Mouse (Mus musculus) 416B (cell line): Measurements from ENCODE around the gene Prss40.
A peak's percentile ranks its signal among the peaks of the same experiment; 100 is the strongest.
"Not testable (repeated sequence)": the region's sequence is repeated elsewhere in the genome, so short reads cannot be mapped to it uniquely, and the experiment has no call there.

Experiments used
- DNase-seq: peaks from one replicate; pipeline ENCODE4 v3.0.0; 2011; ENCODE audit warnings: low read depth

Gene Prss40

GRCm38 (mm10) chr1:34535043-34535698, 25.6 kb downstream of the Prss40 start, which contains the start of gene Cfc1:
Gene Cfc1, plus strand, starts transcription at chr1:34535648.
- not testable (repeated sequence) for DNase-seq

DNA sequence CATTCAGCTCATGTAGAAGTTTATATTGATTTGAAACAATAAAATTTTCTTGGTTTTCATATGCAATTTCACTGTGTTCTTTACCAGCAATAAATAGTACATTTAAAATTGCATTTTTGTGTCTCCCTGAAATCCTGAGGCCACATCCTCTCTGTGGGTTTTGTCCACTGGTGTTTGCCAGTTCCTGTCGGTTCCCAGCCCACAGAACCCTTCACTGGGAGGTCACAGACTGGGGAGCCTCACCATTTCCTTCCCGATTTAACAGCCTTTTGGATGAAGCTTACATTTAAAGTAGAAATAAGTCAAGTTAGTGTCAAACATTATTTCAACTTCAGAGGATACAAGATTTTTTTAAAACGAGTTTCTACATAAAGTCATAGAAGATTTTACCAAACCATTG, 26.2 kb downstream of the Prss40 start:
- not testable (repeated sequence) for DNase-seq

GRCm38 (mm10) chr1:34523647-34524046, 37.1 kb downstream of the Prss40 start:
- DNase-seq = no peak

GRCm38 (mm10) chr1:34522850-34523244, 37.9 kb downstream of the Prss40 start:
- DNase-seq = no peak

DNA sequence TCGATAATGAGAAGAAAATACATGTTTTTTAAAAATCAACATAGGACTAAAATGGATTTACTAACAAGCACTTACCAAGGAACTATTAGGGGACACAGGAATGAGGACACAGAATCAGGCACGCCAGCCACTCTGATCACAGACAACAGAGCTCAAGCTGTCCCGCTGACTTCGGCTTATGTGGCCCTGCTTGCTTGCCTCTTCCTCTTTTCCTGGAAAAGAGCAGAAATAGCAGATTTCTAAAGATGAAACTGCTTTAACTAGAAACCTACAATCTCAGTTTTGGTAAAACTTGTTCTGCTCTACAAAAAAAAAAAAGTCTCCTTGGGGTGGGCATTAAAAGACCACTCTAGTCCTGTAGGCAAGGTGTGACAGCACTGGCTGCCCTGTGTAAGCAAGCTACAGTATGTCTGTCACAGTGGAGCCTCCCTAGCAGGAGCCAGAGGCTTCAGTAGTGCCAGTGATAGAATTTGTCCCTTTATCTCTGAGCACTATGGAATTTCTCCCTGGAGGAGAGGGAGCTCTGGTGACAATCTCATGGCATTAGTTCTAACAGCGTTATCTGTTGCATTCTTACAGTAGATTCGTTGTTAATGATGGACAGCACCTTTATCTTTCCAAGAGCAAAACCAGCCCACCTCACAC, 38.4 kb downstream of the Prss40 start:
- DNase-seq = no peak

DNA sequence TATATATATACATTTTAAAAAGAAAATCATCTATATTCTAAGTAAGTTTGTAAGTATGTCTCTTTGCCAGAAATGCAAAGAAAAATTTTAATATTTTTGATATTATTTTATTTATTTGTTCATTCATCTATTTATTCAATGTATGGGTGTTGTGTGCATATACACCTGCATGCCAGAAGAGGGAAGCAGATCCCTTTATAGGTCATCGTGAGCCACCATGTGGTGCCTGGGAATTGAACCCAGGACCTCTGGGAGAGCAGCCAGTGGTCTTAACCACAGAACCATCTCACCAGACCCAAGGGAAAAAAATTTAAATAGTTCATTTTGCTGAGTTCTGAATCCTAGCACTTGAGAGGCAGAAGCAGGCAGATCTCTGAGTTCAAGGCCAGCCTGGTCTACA, 42.5 kb downstream of the Prss40 start:
- peak; percentile 53 for DNase-seq

GRCm38 (mm10) chr1:34517797-34518196, 42.9 kb downstream of the Prss40 start:
- peak; percentile 22 for DNase-seq

- DNase-seq = not testable (repeated sequence)
Observed at GRCm38 (mm10) chr1:34517297-34517696, 43.4 kb downstream of the Prss40 start.

GRCm38 (mm10) chr1:34516595-34516994, 44.1 kb downstream of the Prss40 start:
- DNase-seq = no peak

DNA sequence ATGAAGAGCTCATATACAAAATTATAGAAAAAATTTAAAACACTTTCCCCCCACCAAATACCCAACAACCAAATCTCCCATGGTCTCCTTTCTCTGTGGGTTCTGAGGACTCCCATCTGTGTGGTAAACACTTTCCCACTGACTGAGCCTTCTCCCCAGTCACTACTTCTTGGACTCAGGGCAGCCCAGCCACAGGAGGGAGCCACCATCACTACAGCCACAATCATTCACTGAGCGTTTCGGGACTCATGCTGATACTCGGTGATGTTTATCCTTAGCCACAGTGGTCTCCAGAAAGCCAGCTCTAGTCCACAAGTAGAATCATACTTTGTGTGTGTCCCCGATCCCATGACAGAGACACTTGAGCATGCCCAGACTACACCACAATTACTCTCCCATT, 47.7 kb downstream of the Prss40 start:
- no peak for DNase-seq

DNA sequence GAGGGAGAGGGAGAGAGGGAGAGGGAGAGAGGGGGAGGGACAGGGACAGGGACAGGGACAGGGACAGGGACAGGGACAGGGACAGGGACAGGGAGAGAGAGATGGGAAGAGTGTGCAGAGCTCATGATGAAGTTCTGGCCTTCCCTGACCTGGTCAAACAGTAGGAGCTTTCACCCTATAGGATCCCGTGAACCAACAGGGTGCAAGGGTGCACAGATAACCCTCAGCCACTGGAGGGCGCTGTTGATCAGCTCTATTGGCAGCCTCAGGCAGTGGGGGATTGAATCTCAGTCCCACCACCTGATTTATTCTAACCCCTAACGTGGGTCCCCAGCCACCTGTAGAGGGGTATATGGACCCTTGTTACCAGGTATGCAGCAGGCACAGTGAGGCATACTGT, 49.7 kb downstream of the Prss40 start:
- DNase-seq = peak; percentile 74

- peak; percentile 93 for DNase-seq
Observed at GRCm38 (mm10) chr1:34510575-34510981, 50.2 kb downstream of the Prss40 start.

DNA sequence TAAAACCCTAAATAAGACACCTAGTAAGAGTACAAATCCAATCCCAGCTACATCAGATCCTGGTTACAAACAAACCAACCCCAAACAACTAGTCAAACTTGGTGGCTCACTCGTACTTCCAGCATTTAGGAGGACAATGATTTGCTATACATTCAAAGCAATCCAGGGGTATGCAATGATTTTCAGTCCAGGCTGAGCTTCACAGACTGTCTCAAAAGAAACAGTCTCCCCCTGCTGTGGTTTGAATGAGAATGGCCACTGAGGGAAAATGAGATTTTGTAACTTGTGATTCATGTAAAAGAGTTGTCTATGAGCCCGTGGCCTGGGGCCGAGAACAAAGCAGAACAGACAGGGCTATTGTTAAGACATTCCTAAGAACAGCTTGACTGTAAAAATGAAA, 52.8 kb downstream of the Prss40 start:
- DNase-seq = no peak

DNA sequence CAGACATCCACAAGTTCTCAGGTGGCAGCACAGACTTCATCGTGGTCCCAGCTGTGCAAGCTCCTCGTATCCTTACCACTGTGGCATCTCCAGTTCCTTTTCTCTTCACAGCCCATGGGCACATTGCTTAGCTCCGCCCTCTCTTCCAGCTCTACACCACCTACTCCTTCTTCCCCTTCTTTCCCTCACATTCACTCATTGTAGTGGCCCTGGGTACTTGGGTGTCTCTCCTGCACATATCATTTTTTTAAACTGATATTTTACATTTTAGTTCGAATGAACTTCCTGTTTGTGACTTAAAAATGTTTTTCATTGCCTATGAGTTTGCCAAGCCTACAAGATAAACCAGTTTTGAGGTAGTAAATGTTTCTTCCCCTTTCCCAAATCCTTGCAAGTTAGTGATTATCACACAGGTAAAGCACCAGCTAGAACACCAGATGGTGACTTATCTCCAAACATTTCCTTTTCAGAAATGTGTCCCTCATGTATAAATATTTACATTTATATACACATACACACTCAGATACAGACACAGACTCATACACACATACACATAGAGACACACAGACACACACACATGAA, 54.7 kb downstream of the Prss40 start:
- no peak for DNase-seq

DNA sequence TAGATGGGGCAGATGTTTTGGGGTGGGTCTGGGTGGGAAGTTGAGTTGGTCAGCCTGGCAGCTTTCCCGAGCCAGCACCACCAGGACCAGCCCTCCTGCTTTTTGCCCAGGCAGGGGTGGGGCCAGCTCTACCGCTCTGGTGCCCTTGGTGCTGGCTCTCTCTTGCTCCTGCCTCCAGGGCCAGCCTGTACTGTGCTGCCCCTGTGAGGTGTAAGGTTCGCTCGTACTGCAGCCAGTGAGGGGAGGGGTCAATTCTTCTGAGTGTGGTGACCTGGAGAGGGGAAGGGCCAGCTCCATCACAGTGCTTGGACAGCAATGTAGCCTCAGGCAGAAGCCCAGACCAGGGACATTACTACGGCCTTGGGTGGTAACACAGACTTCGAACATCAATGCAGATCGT, 55.4 kb downstream of the Prss40 start:
- no peak for DNase-seq

GRCm38 (mm10) chr1:34502991-34503390, 57.8 kb downstream of the Prss40 start:
- DNase-seq = no peak
